Comparison of ENCODE assay signal across 11 mouse cellular contexts in the genomic region with DNA sequence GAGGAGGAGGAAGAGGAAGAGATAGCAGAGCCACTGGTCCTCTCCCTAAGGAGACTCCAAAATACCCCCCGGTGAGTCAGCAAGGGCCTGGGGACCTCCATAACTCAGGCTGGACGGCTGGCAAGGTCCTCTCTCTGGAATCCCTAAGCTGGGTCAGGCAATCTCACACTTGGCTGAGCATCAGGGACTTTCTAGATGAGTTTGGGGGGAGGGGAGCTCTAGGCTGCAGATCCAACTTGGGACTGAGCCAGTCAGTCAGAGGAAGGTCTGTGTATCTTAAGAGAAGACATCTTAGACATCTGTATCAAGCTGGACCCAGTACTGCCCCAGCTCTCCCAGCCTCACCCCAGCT. TPM values are rescaled to one million over a fixed set of nuclear protein-coding genes. Genes with fewer than 3 reads are reported as not detected.
DNase-seq lines count a peak whose midpoint lies in the region; ATAC-seq and TF ChIP-seq lines count a peak whose summit lies in the region.
"Had no signal": no experiment of that assay in that cellular context is flagged by ENCODE, and none has a peak within 500 bp of the region (broad histone marks: within the 10 kb centered on the region; RNA-seq: fewer than 3 reads in every experiment).

No protein-coding gene starts in this region.

- no peak for TF ChIP-seq EP300 in liver, postnatal 0 days (IDR thresholded peaks at IDR 0.05; ENCODE audit: low read depth)

- no peak overlapping the region; the same call in 1 of the 2 replicates for H3K4me2 ChIP-seq in liver, postnatal 0 days (ENCODE audit: low read depth, low read length)
- H3K4me2 ChIP-seq in hindbrain, embryonic 11.5 days (replicated peaks; ENCODE audit: low read depth, low read length), result no peak overlapping the region
- H3K4me2 ChIP-seq: liver, embryonic 15.5 days had no signal

- H3K27me3 ChIP-seq in liver, postnatal 0 days (ENCODE audit: insufficient read depth, low read length), result no peaks in the 10 kb centered on the region
- no peaks in the 10 kb centered on the region for H3K27me3 ChIP-seq in hindbrain, embryonic 11.5 days (ENCODE audit: control insufficient read depth, insufficient read depth, low read length)
- H3K27me3 ChIP-seq: liver, embryonic 15.5 days had no signal

- no peaks in the 10 kb centered on the region for H3K36me3 ChIP-seq in liver, postnatal 0 days (replicated peaks; ENCODE audit: insufficient read depth, low read length)
- H3K36me3 ChIP-seq in hindbrain, embryonic 11.5 days (ENCODE audit: control insufficient read depth, insufficient read depth, low read length), result no peaks in the 10 kb centered on the region
- H3K36me3 ChIP-seq: G1E; liver, embryonic 15.5 days had no signal

- 58% methylated on average over 2 of the region's 2 CpGs for WGBS in liver, postnatal 0 days (ENCODE audit: insufficient replicate concordance)
- 53% methylated on average over 2 of the region's 2 CpGs for WGBS in hindbrain, embryonic 11.5 days

- H3K27ac ChIP-seq in liver, postnatal 0 days (ENCODE audit: low read depth), result peak overlapping the region; percentile 51; the same call in 1 of the 2 replicates
- no peak overlapping the region for H3K27ac ChIP-seq in hindbrain, embryonic 11.5 days (ENCODE audit: low read depth, low read length)
- H3K27ac ChIP-seq: liver, embryonic 15.5 days had no signal

- H3K4me3 ChIP-seq in liver, postnatal 0 days (ENCODE audit: low read depth, low read length), result no peak overlapping the region
- H3K4me3 ChIP-seq in hindbrain, embryonic 11.5 days (ENCODE audit: low read depth, low read length), result no peak overlapping the region
- H3K4me3 ChIP-seq: liver, embryonic 15.5 days had no signal

- no peak for ATAC-seq in liver, postnatal 0 days
- no peak for ATAC-seq in hindbrain, embryonic 11.5 days (ENCODE audit: low FRiP score)
- ATAC-seq: inflammation-experienced regulatory T-cells, adult 6 months had no signal

- H3K4me1 ChIP-seq in liver, postnatal 0 days (ENCODE audit: insufficient read depth), result no peaks in the 10 kb centered on the region
- H3K4me1 ChIP-seq in hindbrain, embryonic 11.5 days (replicated peaks; ENCODE audit: control insufficient read depth, insufficient read depth, low read length), result no peaks in the 10 kb centered on the region

- H3K9me3 ChIP-seq in liver, postnatal 0 days (ENCODE audit: low read length), result no peaks in the 10 kb centered on the region
- H3K9me3 ChIP-seq in hindbrain, embryonic 11.5 days (ENCODE audit: control insufficient read depth, low read length), result no peaks in the 10 kb centered on the region
- H3K9me3 ChIP-seq: G1E; liver, embryonic 15.5 days had no signal

- intact Hi-C loops in heart, postnatal 14 days (cut with DNase I), result loop anchor here (2.0 to 5.0 kb wide), 2 partner anchors 129 to 277 kb away; no protein-coding TSS in a partner anchor

- DNase-seq in layer of hippocampus, adult 11-12 months (ENCODE audit: low spot score), result peak; percentile 20
- no peak for DNase-seq in layer of hippocampus, postnatal 10 days (ENCODE audit: low spot score in 2 of 2)
- peak; percentile 86 for DNase-seq in adrenal gland, adult 2 months
- DNase-seq in heart, postnatal 14 days, result peak; percentile 35 to 62
- no peak for DNase-seq in liver, postnatal 0 days
- no peak for DNase-seq in embryo, embryonic 11 days
- no peak for DNase-seq in cerebellum, adult 8-10 months
- no peak for DNase-seq in hindbrain, embryonic 11.5 days (ENCODE audit: low spot score)

- TF ChIP-seq CTCF in liver, postnatal 0 days (IDR thresholded peaks at IDR 0.05; ENCODE audit: low read depth), result no peak

- H3K9ac ChIP-seq in liver, postnatal 0 days (replicated peaks), result no peak overlapping the region
- no peak overlapping the region for H3K9ac ChIP-seq in hindbrain, embryonic 11.5 days (ENCODE audit: low read depth, low read length)
- H3K9ac ChIP-seq: liver, embryonic 15.5 days had no signal

RNA-seq across cellular contexts. Expression of gene Ggt6, which starts 0.3 kb away (rescaled TPM):
- total RNA-seq in layer of hippocampus, postnatal 10 days (2021), result not detected
- total RNA-seq in adrenal gland, adult 2 months (2021), result 1 to 10 TPM in 1 of 2 experiments, under 1 TPM in 1; 0.83 to 4.7 TPM
- 8.5 and 13.4 TPM in 2 replicates for polyA plus RNA-seq in adrenal gland, adult 2 months (2012; rRNA removed)
- under 1 TPM in 1 of 2 experiments, not detected in 1; 0.39 TPM for total RNA-seq in heart, postnatal 14 days (2021)
- 0.79 and 1.2 TPM in 2 replicates for polyA plus RNA-seq in liver, postnatal 0 days (2015; fragmentation: Nextera tagmentation; extraction: Ambion mirVana)
- not detected in 2 replicates for polyA plus RNA-seq in hindbrain, embryonic 11.5 days (2014; fragmentation: Nextera tagmentation; extraction: Ambion mirVana)
- polyA plus RNA-seq: G1E; inflammation-experienced regulatory T-cells, adult 6 months had no signal

RNA-seq across cellular contexts. Expression of gene Mybbp1a, which starts 5.5 kb away (rescaled TPM):
- 10 to 100 TPM; 50.2 to 55.0 TPM for total RNA-seq in layer of hippocampus, postnatal 10 days (2021)
- total RNA-seq in adrenal gland, adult 2 months (2021), result 10 to 100 TPM; 68.0 to 86.1 TPM
- 31.6 and 37.9 TPM in 2 replicates for polyA plus RNA-seq in adrenal gland, adult 2 months (2012; rRNA removed)
- total RNA-seq in heart, postnatal 14 days (2021), result 10 to 100 TPM; 38.0 to 38.4 TPM
- polyA plus RNA-seq in liver, postnatal 0 days (2015; fragmentation: Nextera tagmentation; extraction: Ambion mirVana), result 40.2 and 44.5 TPM in 2 replicates
- 112 and 145 TPM in 2 replicates for polyA plus RNA-seq in hindbrain, embryonic 11.5 days (2014; fragmentation: Nextera tagmentation; extraction: Ambion mirVana)

RNA-seq across cellular contexts. Expression of gene Smtnl2, which starts 24.2 kb away (rescaled TPM):
- total RNA-seq in layer of hippocampus, postnatal 10 days (2021), result 1 to 10 TPM; 4.5 to 5.0 TPM
- 1 to 10 TPM; 2.4 to 2.5 TPM for total RNA-seq in adrenal gland, adult 2 months (2021)
- 4.4 and 5.6 TPM in 2 replicates for polyA plus RNA-seq in adrenal gland, adult 2 months (2012; rRNA removed)
- 10 to 100 TPM; 27.1 to 30.5 TPM for total RNA-seq in heart, postnatal 14 days (2021)
- polyA plus RNA-seq in liver, postnatal 0 days (2015; fragmentation: Nextera tagmentation; extraction: Ambion mirVana), result 3.5 and 4.0 TPM in 2 replicates
- 4.7 and 8.7 TPM in 2 replicates for polyA plus RNA-seq in hindbrain, embryonic 11.5 days (2014; fragmentation: Nextera tagmentation; extraction: Ambion mirVana)
- polyA plus RNA-seq: G1E; inflammation-experienced regulatory T-cells, adult 6 months had no signal

RNA-seq across cellular contexts. Expression of gene Spns2, which starts 54.0 kb away (rescaled TPM):
- total RNA-seq in layer of hippocampus, postnatal 10 days (2021), result 10 to 100 TPM; 58.4 to 59.6 TPM
- total RNA-seq in adrenal gland, adult 2 months (2021), result 1 to 10 TPM; 2.0 to 4.2 TPM
- polyA plus RNA-seq in adrenal gland, adult 2 months (2012; rRNA removed), result 5.2 and 7.6 TPM in 2 replicates
- total RNA-seq in heart, postnatal 14 days (2021), result 10 to 100 TPM; 16.5 to 16.8 TPM
- polyA plus RNA-seq in liver, postnatal 0 days (2015; fragmentation: Nextera tagmentation; extraction: Ambion mirVana), result 4.1 and 4.9 TPM in 2 replicates
- polyA plus RNA-seq in hindbrain, embryonic 11.5 days (2014; fragmentation: Nextera tagmentation; extraction: Ambion mirVana), result 5.3 and 6.2 TPM in 2 replicates
- polyA plus RNA-seq: inflammation-experienced regulatory T-cells, adult 6 months had no signal

Comparison
In these comparisons a context has a peak if more than half of its experiments do, and no peak if none do; other contexts are left out.
1. DNase-seq: peak in layer of hippocampus, adult 11-12 months (single experiment), adrenal gland, adult 2 months (single experiment) and heart, postnatal 14 days (2 of 2); none in layer of hippocampus, postnatal 10 days (0 of 2), liver, postnatal 0 days (single experiment), embryo, embryonic 11 days (single experiment), cerebellum, adult 8-10 months (single experiment) and hindbrain, embryonic 11.5 days (single experiment).
2. RNA of gene Smtnl2, which starts 24.2 kb away (total RNA-seq): 27.1 to 30.5 TPM in heart, postnatal 14 days; 4.5 to 5.0 TPM in layer of hippocampus, postnatal 10 days and 2.4 to 2.5 TPM in adrenal gland, adult 2 months; every median in the first group is over 4 times any median in the second.